Mouse (Mus musculus) limb, embryonic 15.5 days (tissue): ENCODE results near the gene Fgfr2. TPM values are rescaled to one million over a fixed set of nuclear protein-coding genes. Genes with fewer than 3 reads are reported as not detected.

ENCODE experiments used
- ATAC-seq: fragments of 200-750 bp; cut with Nextera tagmentation; 2 replicates; pipeline ENCODE4 v1.8.0; 2017; ENCODE audit warnings: low read depth, moderate TSS enrichment; ENCODE audit not compliant: insufficient number of reproducible peaks, low FRiP score, low TSS enrichment
- H3K27ac ChIP-seq: fragments of 300-500 bp; sonication (generic); 2 replicates; pipeline ENCODE4 v1.5.1; 2015; ENCODE audit warnings: moderate library complexity, mild to moderate bottlenecking, inconsistent platforms
- H3K27me3 ChIP-seq: fragments of 300-500 bp; sonication (generic); 2 replicates; pipeline ENCODE4 v1.6.1; 2015; ENCODE audit warnings: inconsistent platforms
- H3K36me3 ChIP-seq: fragments of 300-500 bp; sonication (generic); 2 replicates; pipeline ENCODE4 v1.6.1; 2015; ENCODE audit warnings: inconsistent platforms
- H3K4me1 ChIP-seq: fragments of 300-500 bp; sonication (generic); 2 replicates; pipeline ENCODE4 v1.6.1; 2015; ENCODE audit warnings: inconsistent platforms
- H3K4me2 ChIP-seq: fragments of 300-500 bp; sonication (generic); 2 replicates; pipeline ENCODE4 v1.6.1; 2015; ENCODE audit warnings: mild to moderate bottlenecking, inconsistent platforms
- H3K4me3 ChIP-seq: fragments of 300-500 bp; sonication (generic); 2 replicates; pipeline ENCODE4 v1.5.1; 2015; ENCODE audit warnings: mild to moderate bottlenecking, inconsistent platforms
- H3K9ac ChIP-seq: fragments of 300-500 bp; sonication (generic); 2 replicates; pipeline ENCODE4 v1.6.1; 2015; ENCODE audit warnings: inconsistent platforms
- H3K9me3 ChIP-seq: fragments of 300-500 bp; sonication (generic); 2 replicates; pipeline ENCODE4 v1.6.1; 2016; ENCODE audit warnings: inconsistent platforms
- WGBS: fragments of 180-500 bp; shearing (Covaris S2); methylation state at CpG from one replicate; pipeline ENCODE4 v1.1.7; 2015; 5-methylcytosine and 5-hydroxymethylcytosine counted together
- polyA plus RNA-seq: library from polyadenylated mRNA; unstranded; fragments of >200 nt; fragmentation: Nextera tagmentation; extraction: Ambion mirVana; gene quantifications from 2 replicates; pipeline ENCODE4 v1.2.1, GENCODE M21; 2015

The Fgfr2 gene
- polyA plus RNA-seq, 1 experiment from 2014 or later = 101 TPM

DNA sequence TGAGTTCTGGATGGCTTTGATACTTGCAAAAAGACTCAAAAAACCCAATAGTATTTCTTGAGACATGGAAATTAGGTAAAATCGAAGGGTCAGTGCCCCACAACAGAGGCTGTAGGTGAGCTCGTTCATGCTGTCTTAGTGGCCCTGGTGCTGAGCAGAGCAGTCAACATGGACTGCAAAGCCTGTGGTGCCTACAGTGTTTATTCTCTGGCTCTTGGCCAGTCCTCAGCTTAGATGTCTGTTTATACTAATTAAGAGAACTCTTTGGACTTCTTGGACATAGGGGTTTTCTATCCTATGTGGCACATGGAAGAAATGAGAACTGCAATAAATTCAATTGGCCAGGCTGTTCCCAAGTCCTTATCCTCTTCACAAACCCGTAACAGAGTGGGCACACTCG lies 2811.8 kb downstream of the Fgfr2 start:
- no peak overlapping the region for H3K27ac ChIP-seq
- WGBS = 79% methylated on average over 4 of the region's 4 CpGs
- ATAC-seq = no peak

GRCm38 (mm10) chr7:130309180-130309579 lies 2814.0 kb downstream of the Fgfr2 start:
- Histone ChIP-seq H3K4me2 (no peak overlapping the region), H3K9me3 (no peaks in the 10 kb centered on the region), H3K4me1 (0 out of 2 replicates have a peak, but pooled peaks cover 5% of the 10 kb centered on the region), H3K27me3 (no peaks in the 10 kb centered on the region), H3K9ac (no peak overlapping the region), H3K4me3 (no peak overlapping the region), H3K36me3 (no peaks in the 10 kb centered on the region), H3K27ac (no peak overlapping the region)
- ATAC-seq = no peak
- WGBS = 91% methylated on average over 2 of the region's 2 CpGs

More for the DNA sequence above, 2811.8 kb downstream of the Fgfr2 start:
- H3K4me2 ChIP-seq = no peak overlapping the region
- H3K27me3 ChIP-seq = no peaks in the 10 kb centered on the region
- no peaks in the 10 kb centered on the region for H3K9me3 ChIP-seq
- H3K36me3 ChIP-seq = no peaks in the 10 kb centered on the region
- no peak overlapping the region for H3K9ac ChIP-seq
- H3K4me3 ChIP-seq = no peak overlapping the region
- H3K4me1 ChIP-seq = 0 out of 2 replicates have a peak, but pooled peaks cover 5% of the 10 kb centered on the region

DNA sequence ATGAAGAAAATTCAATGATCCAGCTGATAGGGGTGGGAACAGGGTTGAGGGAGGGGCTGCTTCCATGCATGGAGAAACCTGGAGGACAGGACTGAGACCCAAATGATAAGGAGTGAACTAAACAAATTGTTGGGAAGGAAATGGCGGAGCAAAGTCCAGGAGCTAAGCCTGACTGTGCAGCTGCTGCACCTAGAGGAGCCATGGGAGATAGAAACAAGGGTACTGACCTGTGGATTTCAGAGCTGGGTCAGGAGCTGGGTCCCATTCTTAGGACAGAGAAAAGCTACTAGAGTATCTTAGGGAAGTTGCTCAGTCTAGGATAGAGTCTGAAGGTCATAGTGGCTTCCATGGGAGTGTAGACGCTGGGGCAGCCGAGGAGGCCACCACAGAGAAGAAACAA lies 2816.1 kb downstream of the Fgfr2 start:
- H3K9me3 ChIP-seq = no peaks in the 10 kb centered on the region
- 93% methylated on average over 3 of the region's 3 CpGs for WGBS
- no peak overlapping the region for H3K27ac ChIP-seq
- no peaks in the 10 kb centered on the region for H3K36me3 ChIP-seq
- no peak overlapping the region for H3K4me3 ChIP-seq
- no peak overlapping the region for H3K9ac ChIP-seq
- no peak overlapping the region for H3K4me2 ChIP-seq
- H3K4me1 ChIP-seq = no peaks in the 10 kb centered on the region
- no peak for ATAC-seq
- H3K27me3 ChIP-seq = no peaks in the 10 kb centered on the region

DNA sequence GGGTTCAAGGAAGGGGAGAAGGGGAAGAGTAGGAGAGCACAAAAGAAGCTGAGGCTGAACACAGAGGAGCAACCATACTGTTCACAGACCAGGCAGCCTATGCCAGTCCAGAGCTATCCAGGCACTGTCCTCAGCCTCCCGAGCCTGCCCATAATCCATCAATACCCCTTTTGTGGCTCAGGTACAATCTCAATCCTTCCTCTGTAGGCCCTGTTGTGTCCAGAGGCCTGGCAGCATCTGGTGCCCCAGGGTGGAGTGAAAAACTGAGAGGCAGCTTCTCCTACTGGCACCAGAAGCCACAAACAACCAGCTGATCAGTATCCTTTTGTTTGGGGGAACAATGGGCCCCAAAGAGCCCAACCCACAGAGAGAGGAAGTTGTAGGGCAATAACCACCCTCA lies 2818.5 kb downstream of the Fgfr2 start:
- Histone ChIP-seq H3K27me3 (no peaks in the 10 kb centered on the region), H3K27ac (no peak overlapping the region), H3K36me3 (no peaks in the 10 kb centered on the region), H3K4me3 (no peak overlapping the region), H3K4me1 (no peaks in the 10 kb centered on the region), H3K9ac (no peak overlapping the region), H3K4me2 (no peak overlapping the region), H3K9me3 (no peaks in the 10 kb centered on the region)
- no peak for ATAC-seq
- WGBS = 89% methylated on average over 1 of the region's 1 CpGs

- WGBS = 40% methylated on average over 8 of the region's 8 CpGs
- Histone ChIP-seq H3K27me3 (no peaks in the 10 kb centered on the region), H3K27ac (no peak overlapping the region), H3K36me3 (no peaks in the 10 kb centered on the region), H3K4me2 (no peak overlapping the region), H3K4me1 (peaks cover 10% of the 10 kb centered on the region; the same call in 1 of the 2 replicates), H3K9ac (no peak overlapping the region), H3K4me3 (no peak overlapping the region), H3K9me3 (no peaks in the 10 kb centered on the region)
- no peak for ATAC-seq
These were observed 2819.7 kb downstream of the Fgfr2 start for GRCm38 (mm10) chr7:130303464-130303863.

GRCm38 (mm10) chr7:130300606-130301005 lies 2822.5 kb downstream of the Fgfr2 start:
- no peak for ATAC-seq
- H3K9me3 ChIP-seq = no peaks in the 10 kb centered on the region
- no peaks in the 10 kb centered on the region for H3K36me3 ChIP-seq
- no peak overlapping the region for H3K27ac ChIP-seq
- no peak overlapping the region for H3K4me3 ChIP-seq
- H3K4me2 ChIP-seq = no peak overlapping the region
- 92% methylated on average over 3 of the region's 3 CpGs for WGBS
- no peaks in the 10 kb centered on the region for H3K27me3 ChIP-seq
- peaks cover 10% of the 10 kb centered on the region; the same call in 1 of the 2 replicates for H3K4me1 ChIP-seq
- no peak overlapping the region for H3K9ac ChIP-seq

DNA sequence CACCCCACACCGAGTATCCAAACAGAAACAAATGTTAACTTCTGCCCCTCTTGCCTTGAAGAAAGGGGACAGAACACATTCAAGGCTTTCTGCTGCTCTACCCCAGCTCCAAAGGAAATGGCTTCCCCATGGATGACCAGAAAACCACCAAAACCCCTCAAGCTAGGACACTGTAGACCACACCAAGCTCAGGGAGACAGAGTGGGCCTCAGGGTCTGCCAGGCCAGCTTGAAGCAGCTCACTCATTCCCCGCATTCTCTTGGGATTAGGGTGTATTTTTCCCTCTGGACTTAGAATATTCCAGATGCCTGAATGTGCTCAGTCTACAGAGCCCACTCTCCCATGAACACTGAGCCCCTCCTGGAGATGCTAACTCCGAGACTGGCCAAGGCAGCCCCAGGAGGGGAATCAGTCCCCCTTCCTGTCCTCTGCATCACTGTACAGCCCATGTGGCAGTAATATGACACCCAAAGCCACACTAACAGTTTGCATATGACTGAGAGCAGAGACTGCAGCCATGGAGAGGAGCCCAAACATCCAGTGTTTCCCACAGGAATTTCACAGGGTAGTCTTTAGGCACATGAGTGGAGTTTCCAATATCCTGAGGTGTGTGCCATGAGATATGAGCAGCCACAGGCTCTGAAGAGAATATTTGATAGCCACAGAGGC lies 2824.1 kb downstream of the Fgfr2 start:
- H3K4me2 ChIP-seq = no peak overlapping the region
- H3K9me3 ChIP-seq = no peaks in the 10 kb centered on the region
- no peak overlapping the region for H3K9ac ChIP-seq
- H3K4me3 ChIP-seq = no peak overlapping the region
- ATAC-seq = peak; percentile 60; the same call in 1 of the 2 replicates
- no peaks in the 10 kb centered on the region for H3K36me3 ChIP-seq
- WGBS = 46% methylated on average over 3 of the region's 3 CpGs
- no peaks in the 10 kb centered on the region for H3K27me3 ChIP-seq
- peaks cover 10% of the 10 kb centered on the region; the same call in 1 of the 2 replicates for H3K4me1 ChIP-seq
- peak overlapping the region; percentile 43; the same call in 1 of the 2 replicates for H3K27ac ChIP-seq

- ATAC-seq = no peak
- 74% methylated on average over 6 of the region's 6 CpGs for WGBS
These were observed 2832.0 kb downstream of the Fgfr2 start for GRCm38 (mm10) chr7:130291179-130291578.

GRCm38 (mm10) chr7:130289428-130289790 lies 2833.7 kb downstream of the Fgfr2 start:
- no peak for ATAC-seq
- H3K4me1 ChIP-seq = peaks cover 49% of the 10 kb centered on the region
- WGBS = 27% methylated on average over 9 of the region's 9 CpGs
- no peaks in the 10 kb centered on the region for H3K9me3 ChIP-seq
- H3K27me3 ChIP-seq = no peaks in the 10 kb centered on the region
- H3K36me3 ChIP-seq = no peaks in the 10 kb centered on the region
- H3K9ac ChIP-seq = no peak overlapping the region
- H3K4me3 ChIP-seq = no peak overlapping the region
- peak overlapping the region; percentile 10; the same call in 1 of the 2 replicates for H3K4me2 ChIP-seq
- peak overlapping the region; percentile 83 for H3K27ac ChIP-seq

More at GRCm38 (mm10) chr7:130291179-130291578, 2832.0 kb downstream of the Fgfr2 start:
- Histone ChIP-seq H3K27ac (peak overlapping the region; percentile 63), H3K36me3 (no peaks in the 10 kb centered on the region), H3K4me3 (no peak overlapping the region), H3K9ac (no peak overlapping the region), H3K27me3 (no peaks in the 10 kb centered on the region), H3K4me2 (no peak overlapping the region), H3K9me3 (no peaks in the 10 kb centered on the region), H3K4me1 (peaks cover 46% of the 10 kb centered on the region)

GRCm38 (mm10) chr7:130288719-130289427 lies 2834.3 kb downstream of the Fgfr2 start:
- Histone ChIP-seq H3K27ac (peak overlapping the region; percentile 83), H3K4me3 (no peak overlapping the region), H3K27me3 (no peaks in the 10 kb centered on the region), H3K9ac (no peak overlapping the region), H3K4me1 (peaks cover 49% of the 10 kb centered on the region), H3K36me3 (no peaks in the 10 kb centered on the region), H3K4me2 (peak overlapping the region; percentile 22; the same call in 1 of the 2 replicates), H3K9me3 (no peaks in the 10 kb centered on the region)
- peak; percentile 58; the same call in 1 of the 2 replicates for ATAC-seq
- WGBS = 14% methylated on average over 11 of the region's 11 CpGs

DNA sequence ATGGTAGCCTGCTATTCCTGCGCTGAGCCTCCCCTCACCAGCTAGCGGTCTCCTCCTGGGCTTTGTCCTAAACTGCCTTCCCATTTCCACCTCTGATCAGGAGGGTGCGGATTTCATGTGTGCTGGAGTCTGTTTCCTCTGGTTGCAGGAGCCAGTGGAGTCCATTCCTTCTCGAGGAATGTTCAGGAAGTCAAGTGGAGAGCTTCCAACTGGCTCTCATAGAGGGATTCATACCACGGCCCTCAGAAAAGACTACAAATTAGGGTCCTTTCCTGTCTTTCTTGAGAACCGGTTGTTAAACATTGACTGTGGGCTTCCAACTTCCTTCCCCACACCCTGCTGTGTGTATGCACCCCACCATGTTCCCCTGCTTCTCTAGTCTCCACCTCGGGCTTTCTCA lies 2834.9 kb downstream of the Fgfr2 start:
- ATAC-seq = no peak
- H3K4me1 ChIP-seq = peaks cover 49% of the 10 kb centered on the region
- H3K4me3 ChIP-seq = no peak overlapping the region
- peak overlapping the region; percentile 83 for H3K27ac ChIP-seq
- H3K4me2 ChIP-seq = no peak overlapping the region
- H3K36me3 ChIP-seq = no peaks in the 10 kb centered on the region
- H3K27me3 ChIP-seq = no peaks in the 10 kb centered on the region
- no peak overlapping the region for H3K9ac ChIP-seq
- H3K9me3 ChIP-seq = no peaks in the 10 kb centered on the region
- WGBS = 31% methylated on average over 7 of the region's 7 CpGs
